Mouse (Mus musculus) spleen, adult 2 months (tissue): ENCODE data around the gene Map3k7cl. TPM values are rescaled to one million over a fixed set of nuclear protein-coding genes. Genes with fewer than 3 reads are reported as not detected.

Experiments used
- DNase-seq, 2 experiments: peaks; one replicate each; pipeline versions ENCODE4 v3.0.0 to v3.0.0-alpha.2; 2012 to 2021; ENCODE audit warnings: low spot score in 2 of 2, low read depth in 1 of 2
- H3K27ac ChIP-seq: fragments of 200-500 bp; 2 replicates; pipeline ENCODE4 v1.5.1; 2012; ENCODE audit warnings: low read length, inconsistent platforms; ENCODE audit not compliant: insufficient read depth
- H3K27me3 ChIP-seq: fragments of 200-500 bp; 2 replicates; pipeline ENCODE4 v1.6.1; 2012; ENCODE audit warnings: mild to moderate bottlenecking, moderate library complexity, low read length, inconsistent platforms; ENCODE audit not compliant: control insufficient read depth, insufficient read depth
- H3K36me3 ChIP-seq: fragments of 200-500 bp; 2 replicates; pipeline ENCODE4 v1.6.1; 2012; ENCODE audit warnings: mild to moderate bottlenecking, low read length, inconsistent platforms; ENCODE audit not compliant: control insufficient read depth, insufficient read depth
- H3K4me1 ChIP-seq: fragments of 200-500 bp; 2 replicates; pipeline ENCODE4 v1.6.1; 2011; ENCODE audit warnings: inconsistent platforms; ENCODE audit not compliant: control insufficient read depth, insufficient read depth, insufficient read length
- H3K4me3 ChIP-seq: fragments of 200-500 bp; 2 replicates; pipeline ENCODE4 v1.5.1; 2011; ENCODE audit warnings: mild to moderate bottlenecking, inconsistent platforms; ENCODE audit not compliant: insufficient read depth, insufficient read length; ENCODE audit errors: extremely low read depth
- CTCF ChIP-seq: fragments of 200-500 bp; IDR thresholded peaks from 2 replicates; pipeline ENCODE4 v1.5.1; 2011; ENCODE audit warnings: mild to moderate bottlenecking, inconsistent platforms; ENCODE audit not compliant: insufficient read depth, insufficient read length, insufficient replicate concordance; ENCODE audit errors: extremely low read depth
- POLR2A ChIP-seq: fragments of 200-500 bp; IDR thresholded peaks from 2 replicates; pipeline ENCODE4 v1.6.1; 2011; ENCODE audit warnings: low read depth, low read length, inconsistent platforms
- WGBS: fragments of 180-500 bp; shearing (Covaris S2); methylation state at CpG from one replicate; pipeline ENCODE4 v1.1.7; 2018; 5-methylcytosine and 5-hydroxymethylcytosine counted together
- polyA plus RNA-seq: library from polyadenylated mRNA; depleted of rRNA; stranded (reverse); fragments of >200 nt; gene quantifications from 2 replicates; pipeline ENCODE4 v1.2.3, GENCODE M21; 2012

The Map3k7cl gene
- polyA plus RNA-seq, 1 experiment, result 0.78 TPM

GRCm38 (mm10) chr16:87617377-87617776 lies 64.2 kb downstream of the Map3k7cl start:
- Histone ChIP-seq H3K4me1 (no peaks in the 10 kb centered on the region), H3K4me3 (no peak overlapping the region), H3K36me3 (no peaks in the 10 kb centered on the region), H3K27me3 (no peaks in the 10 kb centered on the region), H3K27ac (no peak overlapping the region)
- 87% methylated on average over 6 of the region's 6 CpGs for WGBS
- DNase-seq, result no peak
- TF ChIP-seq CTCF (no peak), POLR2A (no peak)

- no peak overlapping the region for H3K27ac ChIP-seq
- no peak overlapping the region for H3K4me3 ChIP-seq
- WGBS, result 80% methylated on average over 3 of the region's 3 CpGs
- H3K27me3 ChIP-seq, result no peaks in the 10 kb centered on the region
- no peak for DNase-seq
- TF ChIP-seq CTCF (no peak), POLR2A (no peak)
- H3K36me3 ChIP-seq, result no peaks in the 10 kb centered on the region
- 0 out of 2 replicates have a peak, but pooled peaks cover 3% of the 10 kb centered on the region for H3K4me1 ChIP-seq
Measured at GRCm38 (mm10) chr16:87621246-87621645, 68.1 kb downstream of the Map3k7cl start.

GRCm38 (mm10) chr16:87623881-87624280 lies 70.8 kb downstream of the Map3k7cl start:
- H3K4me3 ChIP-seq, result no peak overlapping the region
- 88% methylated on average over 5 of the region's 5 CpGs for WGBS
- no peak overlapping the region for H3K27ac ChIP-seq
- no peak for TF ChIP-seq CTCF
- TF ChIP-seq POLR2A, result no peak
- H3K4me1 ChIP-seq, result 0 out of 2 replicates have a peak, but pooled peaks cover 3% of the 10 kb centered on the region
- H3K36me3 ChIP-seq, result no peaks in the 10 kb centered on the region
- H3K27me3 ChIP-seq, result no peaks in the 10 kb centered on the region
- no peak for DNase-seq

GRCm38 (mm10) chr16:87624937-87625336 lies 71.8 kb downstream of the Map3k7cl start:
- Histone ChIP-seq H3K4me3 (no peak overlapping the region), H3K27me3 (no peaks in the 10 kb centered on the region), H3K4me1 (0 out of 2 replicates have a peak, but pooled peaks cover 3% of the 10 kb centered on the region), H3K36me3 (no peaks in the 10 kb centered on the region), H3K27ac (peak overlapping the region; percentile 48)
- WGBS, result 81% methylated on average over 2 of the region's 2 CpGs
- TF ChIP-seq CTCF (no peak), POLR2A (no peak)
- DNase-seq, result no peak

GRCm38 (mm10) chr16:87625341-87625740 lies 72.2 kb downstream of the Map3k7cl start:
- peak; percentile 20 to 26 for DNase-seq

GRCm38 (mm10) chr16:87625816-87626215 lies 72.7 kb downstream of the Map3k7cl start:
- H3K4me3 ChIP-seq, result no peak overlapping the region
- no peaks in the 10 kb centered on the region for H3K36me3 ChIP-seq
- no peak for DNase-seq
- 0 out of 2 replicates have a peak, but pooled peaks cover 3% of the 10 kb centered on the region for H3K4me1 ChIP-seq
- TF ChIP-seq POLR2A, result no peak
- no peak for TF ChIP-seq CTCF
- no peaks in the 10 kb centered on the region for H3K27me3 ChIP-seq
- WGBS, result 91% methylated on average over 8 of the region's 8 CpGs
- H3K27ac ChIP-seq, result 0 out of 2 replicates have a peak overlapping the region, but pooled peaks have one; percentile 41

More at GRCm38 (mm10) chr16:87625341-87625740, 72.2 kb downstream of the Map3k7cl start:
- Histone ChIP-seq H3K27ac (peak overlapping the region; percentile 48; the same call in 1 of the 2 replicates), H3K4me1 (0 out of 2 replicates have a peak, but pooled peaks cover 3% of the 10 kb centered on the region), H3K36me3 (no peaks in the 10 kb centered on the region), H3K4me3 (no peak overlapping the region), H3K27me3 (no peaks in the 10 kb centered on the region)
- 15% methylated on average over 3 of the region's 3 CpGs for WGBS
- TF ChIP-seq CTCF (no peak), POLR2A (no peak)

GRCm38 (mm10) chr16:87626696-87627095 lies 73.6 kb downstream of the Map3k7cl start:
- 0 out of 2 replicates have a peak, but pooled peaks cover 3% of the 10 kb centered on the region for H3K4me1 ChIP-seq
- TF ChIP-seq POLR2A (no peak), CTCF (peak; percentile 3; the same call in 1 of the 2 replicates)
- WGBS, result 91% methylated on average over 4 of the region's 4 CpGs

GRCm38 (mm10) chr16:87634709-87635108 lies 81.6 kb downstream of the Map3k7cl start:
- peaks cover 2% of the 10 kb centered on the region; the same call in 1 of the 2 replicates for H3K4me1 ChIP-seq
- H3K27me3 ChIP-seq, result no peaks in the 10 kb centered on the region
- H3K27ac ChIP-seq, result no peak overlapping the region
- DNase-seq, result no peak
- no peaks in the 10 kb centered on the region for H3K36me3 ChIP-seq
- TF ChIP-seq POLR2A, result no peak
- no peak for TF ChIP-seq CTCF
- no peak overlapping the region for H3K4me3 ChIP-seq

More at GRCm38 (mm10) chr16:87626696-87627095, 73.6 kb downstream of the Map3k7cl start:
- Histone ChIP-seq H3K27me3 (no peaks in the 10 kb centered on the region), H3K4me3 (no peak overlapping the region), H3K27ac (no peak overlapping the region), H3K36me3 (no peaks in the 10 kb centered on the region)
- no peak for DNase-seq
